Mouse (Mus musculus): Measurements from ENCODE around the gene Olfr2. TPM values are rescaled to one million over a fixed set of nuclear protein-coding genes. Genes with fewer than 3 reads are reported as not detected.
"Not testable (repeated sequence)": the region's sequence is repeated elsewhere in the genome, so short reads cannot be mapped to it uniquely, and the experiment has no call there.

The Olfr2 gene
- polyA plus RNA-seq, 1 experiment from 2014 or later: not detected

- WGBS: 88% methylated on average over 3 of the region's 3 CpGs
- H3K4me3 ChIP-seq (ENCODE audit: low read length): no peak overlapping the region
- H3K9me3 ChIP-seq (ENCODE audit: control insufficient read depth, low read length): no peaks in the 10 kb centered on the region
- ATAC-seq: no peak
- no peaks in the 10 kb centered on the region for H3K36me3 ChIP-seq (ENCODE audit: control insufficient read depth, insufficient read depth, low read length)
- no peak overlapping the region for H3K4me2 ChIP-seq (ENCODE audit: low read length)
- H3K27me3 ChIP-seq (replicated peaks; ENCODE audit: control insufficient read depth, insufficient read depth, low read length): no peaks in the 10 kb centered on the region
- H3K9ac ChIP-seq (ENCODE audit: low read depth, low read length): no peak overlapping the region
- no peak overlapping the region for H3K27ac ChIP-seq (ENCODE audit: low read depth, low read length)
- H3K4me1 ChIP-seq (ENCODE audit: control insufficient read depth, insufficient read depth, low read depth, low read length): no peaks in the 10 kb centered on the region
These were observed 20.6 kb downstream of the Olfr2 start for GRCm38 (mm10) chr7:106985236-106985635.

GRCm38 (mm10) chr7:106975353-106975752 is 30.5 kb downstream of the Olfr2 start, which contains the start of gene Olfr711:
Olfr711 (minus strand) TSS chr7:106975453.
- Histone ChIP-seq H3K9me3 (ENCODE audit: control insufficient read depth, low read length) (no peaks in the 10 kb centered on the region), H3K27me3 (replicated peaks; ENCODE audit: control insufficient read depth, insufficient read depth, low read length) (no peaks in the 10 kb centered on the region), H3K4me1 (ENCODE audit: control insufficient read depth, insufficient read depth, low read depth, low read length) (no peaks in the 10 kb centered on the region), H3K4me2 (ENCODE audit: low read length) (no peak within 1 kb of the TSS), H3K36me3 (ENCODE audit: control insufficient read depth, insufficient read depth, low read length) (no peaks in the 10 kb centered on the region), H3K27ac (ENCODE audit: low read depth, low read length) (no peak within 1 kb of the TSS), H3K4me3 (ENCODE audit: low read length) (no peak within 1 kb of the TSS), H3K9ac (ENCODE audit: low read depth, low read length) (no peak within 1 kb of the TSS)
- 71% methylated on average over 1 of the region's 1 CpGs for WGBS
- no peak for ATAC-seq

GRCm38 (mm10) chr7:106967503-106967902 is 38.4 kb downstream of the Olfr2 start:
- not testable (repeated sequence) for ATAC-seq; H3K36me3 ChIP-seq (ENCODE audit: control insufficient read depth, insufficient read depth, low read length); H3K9ac ChIP-seq (ENCODE audit: low read depth, low read length); H3K4me1 ChIP-seq (ENCODE audit: control insufficient read depth, insufficient read depth, low read depth, low read length); H3K4me3 ChIP-seq (ENCODE audit: low read length); H3K27me3 ChIP-seq (replicated peaks; ENCODE audit: control insufficient read depth, insufficient read depth, low read length); H3K9me3 ChIP-seq (ENCODE audit: control insufficient read depth, low read length); H3K4me2 ChIP-seq (ENCODE audit: low read length); H3K27ac ChIP-seq (ENCODE audit: low read depth, low read length)

- Histone ChIP-seq H3K4me2 (ENCODE audit: low read length) (no peak within 1 kb of the TSS), H3K27me3 (replicated peaks; ENCODE audit: control insufficient read depth, insufficient read depth, low read length) (no peaks in the 10 kb centered on the region), H3K4me3 (ENCODE audit: low read length) (no peak within 1 kb of the TSS), H3K27ac (ENCODE audit: low read depth, low read length) (no peak within 1 kb of the TSS), H3K9ac (ENCODE audit: low read depth, low read length) (no peak within 1 kb of the TSS), H3K4me1 (ENCODE audit: control insufficient read depth, insufficient read depth, low read depth, low read length) (no peaks in the 10 kb centered on the region), H3K9me3 (ENCODE audit: control insufficient read depth, low read length) (no peaks in the 10 kb centered on the region), H3K36me3 (ENCODE audit: control insufficient read depth, insufficient read depth, low read length) (no peaks in the 10 kb centered on the region)
- ATAC-seq: no peak
- 77% methylated on average over 1 of the region's 1 CpGs for WGBS
These were observed 42.0 kb downstream of the Olfr2 start, which contains the start of gene Olfr6 for GRCm38 (mm10) chr7:106963837-106964236. Olfr6 (minus strand) TSS chr7:106963937.

DNA sequence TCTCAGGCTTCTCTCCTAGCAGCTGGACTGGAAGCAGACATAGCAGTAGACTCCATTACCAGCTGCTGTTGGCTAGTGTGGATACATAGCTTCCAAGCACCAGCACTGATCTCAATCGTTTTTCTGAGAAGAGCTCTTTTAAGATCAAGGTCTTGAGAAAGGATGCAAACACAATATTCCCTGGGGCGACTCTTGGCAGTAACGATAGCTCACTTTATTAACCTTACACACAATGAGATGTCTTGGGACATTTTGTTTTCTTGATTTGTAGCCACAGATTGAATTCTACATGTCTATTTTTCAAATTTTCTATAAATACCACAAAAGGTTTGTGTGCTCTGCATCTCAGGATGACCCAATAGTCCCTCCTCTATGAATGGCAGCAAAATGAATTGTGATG is 57.7 kb downstream of the Olfr2 start, which contains the start of gene Olfr710:
Gene Olfr710 (minus strand): TSS at position 101 of the 400 bp plus-strand sequence.
- Histone ChIP-seq H3K4me3 (ENCODE audit: low read length) (no peak within 1 kb of the TSS), H3K27me3 (replicated peaks; ENCODE audit: control insufficient read depth, insufficient read depth, low read length) (no peaks in the 10 kb centered on the region), H3K27ac (ENCODE audit: low read depth, low read length) (no peak within 1 kb of the TSS), H3K36me3 (ENCODE audit: control insufficient read depth, insufficient read depth, low read length) (no peaks in the 10 kb centered on the region), H3K9ac (ENCODE audit: low read depth, low read length) (no peak within 1 kb of the TSS), H3K4me1 (ENCODE audit: control insufficient read depth, insufficient read depth, low read depth, low read length) (no peaks in the 10 kb centered on the region), H3K9me3 (ENCODE audit: control insufficient read depth, low read length) (no peaks in the 10 kb centered on the region), H3K4me2 (ENCODE audit: low read length) (no peak within 1 kb of the TSS)
- 81% methylated on average over 3 of the region's 3 CpGs for WGBS
- no peak for ATAC-seq

Other genes with a start within 250 kb of the Olfr2 start
- not detected in 2 replicates for gene Olfr699, start 212.9 kb downstream of the Olfr2 start, polyA plus RNA-seq (2015; fragmentation: Nextera tagmentation; extraction: Ambion mirVana)
- gene Olfr700, start 197.2 kb downstream of the Olfr2 start, polyA plus RNA-seq (2015; fragmentation: Nextera tagmentation; extraction: Ambion mirVana): not detected in 2 replicates
- not detected in 2 replicates for gene Olfr701, start 191.9 kb downstream of the Olfr2 start, polyA plus RNA-seq (2015; fragmentation: Nextera tagmentation; extraction: Ambion mirVana)
- not detected in 2 replicates for gene Olfr702, start 172.2 kb downstream of the Olfr2 start, polyA plus RNA-seq (2015; fragmentation: Nextera tagmentation; extraction: Ambion mirVana)
- not detected in 2 replicates for gene Olfr703, start 162.7 kb downstream of the Olfr2 start, polyA plus RNA-seq (2015; fragmentation: Nextera tagmentation; extraction: Ambion mirVana)
- not detected in 2 replicates for gene Olfr704, start 142.9 kb downstream of the Olfr2 start, polyA plus RNA-seq (2015; fragmentation: Nextera tagmentation; extraction: Ambion mirVana)
- not detected in 2 replicates for gene Olfr705, start 129.2 kb downstream of the Olfr2 start, polyA plus RNA-seq (2015; fragmentation: Nextera tagmentation; extraction: Ambion mirVana)
- gene Olfr706, start 117.9 kb downstream of the Olfr2 start, polyA plus RNA-seq (2015; fragmentation: Nextera tagmentation; extraction: Ambion mirVana): not detected in 2 replicates
- gene Olfr707, start 104.8 kb downstream of the Olfr2 start, polyA plus RNA-seq (2015; fragmentation: Nextera tagmentation; extraction: Ambion mirVana): not detected in 2 replicates
- not detected in 2 replicates for gene Olfr1532-ps1, start 98.1 kb downstream of the Olfr2 start, polyA plus RNA-seq (2015; fragmentation: Nextera tagmentation; extraction: Ambion mirVana)
- gene Olfr709-ps1, start 73.9 kb downstream of the Olfr2 start, polyA plus RNA-seq (2015; fragmentation: Nextera tagmentation; extraction: Ambion mirVana): not detected in 2 replicates
- gene Olfr710, start 57.8 kb downstream of the Olfr2 start, polyA plus RNA-seq (2015; fragmentation: Nextera tagmentation; extraction: Ambion mirVana): not detected in 2 replicates
- gene Olfr6, start 42.1 kb downstream of the Olfr2 start, polyA plus RNA-seq (2015; fragmentation: Nextera tagmentation; extraction: Ambion mirVana): not detected in 2 replicates
- not detected in 2 replicates for gene Olfr711, start 30.6 kb downstream of the Olfr2 start, polyA plus RNA-seq (2015; fragmentation: Nextera tagmentation; extraction: Ambion mirVana)
- not detected in 2 replicates for gene Olfr713, start 25.1 kb upstream of the Olfr2 start, polyA plus RNA-seq (2015; fragmentation: Nextera tagmentation; extraction: Ambion mirVana)
- not detected in 2 replicates for gene Olfr714, start 64.9 kb upstream of the Olfr2 start, polyA plus RNA-seq (2015; fragmentation: Nextera tagmentation; extraction: Ambion mirVana)
- not detected in 2 replicates for gene Olfr17, start 87.1 kb upstream of the Olfr2 start, polyA plus RNA-seq (2015; fragmentation: Nextera tagmentation; extraction: Ambion mirVana)
- gene Olfr715b, start 104.3 kb upstream of the Olfr2 start, polyA plus RNA-seq (2015; fragmentation: Nextera tagmentation; extraction: Ambion mirVana): not detected in 2 replicates
- not detected in 2 replicates for gene Olfr715, start 125.0 kb upstream of the Olfr2 start, polyA plus RNA-seq (2015; fragmentation: Nextera tagmentation; extraction: Ambion mirVana)
- gene Olfr716, start 132.3 kb upstream of the Olfr2 start, polyA plus RNA-seq (2015; fragmentation: Nextera tagmentation; extraction: Ambion mirVana): not detected in 2 replicates
- not detected in 2 replicates for gene Nlrp14, start 160.9 kb upstream of the Olfr2 start, polyA plus RNA-seq (2015; fragmentation: Nextera tagmentation; extraction: Ambion mirVana)
- gene Rbmxl2, start 203.4 kb upstream of the Olfr2 start, polyA plus RNA-seq (2015; fragmentation: Nextera tagmentation; extraction: Ambion mirVana): not detected in 2 replicates

Data from hindbrain, embryonic 16.5 days (tissue).